Mouse (Mus musculus) thymus, adult 2 months (tissue): ENCODE data around the gene Bnipl. TPM values are rescaled to one million over a fixed set of nuclear protein-coding genes. Genes with fewer than 3 reads are reported as not detected.

Source experiments
- DNase-seq: peaks from one replicate; pipeline ENCODE4 v3.0.0; 2021
- H3K27ac ChIP-seq: fragments of 200-500 bp; 2 replicates; pipeline ENCODE4 v1.5.1; 2012; ENCODE audit warnings: low read length, control low read depth; ENCODE audit not compliant: control insufficient read depth, insufficient read depth
- H3K27me3 ChIP-seq: fragments of 200-500 bp; 2 replicates; pipeline ENCODE4 v1.6.1; 2012; ENCODE audit warnings: mild to moderate bottlenecking, low read length, moderate library complexity, mixed read lengths; ENCODE audit not compliant: control insufficient read depth, insufficient read depth
- H3K36me3 ChIP-seq: fragments of 200-500 bp; 2 replicates; pipeline ENCODE4 v1.6.1; 2012; ENCODE audit warnings: mild to moderate bottlenecking, low read length, moderate library complexity; ENCODE audit not compliant: control insufficient read depth, insufficient read depth
- H3K4me1 ChIP-seq: fragments of 200-500 bp; replicated peaks from 2 replicates; pipeline ENCODE4 v1.6.1; 2012; ENCODE audit warnings: low read length; ENCODE audit not compliant: control insufficient read depth, insufficient read depth
- H3K4me3 ChIP-seq: fragments of 200-500 bp; 2 replicates; pipeline ENCODE4 v1.5.1; 2012; ENCODE audit warnings: mild to moderate bottlenecking, low read length, control low read depth, moderate library complexity; ENCODE audit not compliant: control insufficient read depth, insufficient read depth
- CTCF ChIP-seq: fragments of 200-500 bp; IDR thresholded peaks from 2 replicates; pipeline ENCODE4 v1.5.1; 2012; ENCODE audit warnings: mild to moderate bottlenecking, control low read depth, low read length, moderate library complexity, borderline replicate concordance; ENCODE audit not compliant: control insufficient read depth, poor library complexity, insufficient read depth; ENCODE audit errors: extremely low read depth
- POLR2A ChIP-seq: fragments of 200-500 bp; IDR thresholded peaks from 2 replicates; pipeline ENCODE4 v1.6.1; 2012; ENCODE audit warnings: mild to moderate bottlenecking, low read length, control low read depth, moderate library complexity; ENCODE audit not compliant: control insufficient read depth, poor library complexity, insufficient read depth; ENCODE audit errors: extremely low read depth
- WGBS: fragments of 180-500 bp; shearing (Covaris S2); methylation state at CpG from one replicate; pipeline ENCODE4 v1.1.7; 2018; 5-methylcytosine and 5-hydroxymethylcytosine counted together
- polyA plus RNA-seq: library from polyadenylated mRNA; depleted of rRNA; stranded (reverse); fragments of >200 nt; gene quantifications from 2 replicates; pipeline ENCODE4 v1.2.3, GENCODE M21; 2012

Bnipl gene
- polyA plus RNA-seq, 1 experiment: 1.6 TPM

DNA sequence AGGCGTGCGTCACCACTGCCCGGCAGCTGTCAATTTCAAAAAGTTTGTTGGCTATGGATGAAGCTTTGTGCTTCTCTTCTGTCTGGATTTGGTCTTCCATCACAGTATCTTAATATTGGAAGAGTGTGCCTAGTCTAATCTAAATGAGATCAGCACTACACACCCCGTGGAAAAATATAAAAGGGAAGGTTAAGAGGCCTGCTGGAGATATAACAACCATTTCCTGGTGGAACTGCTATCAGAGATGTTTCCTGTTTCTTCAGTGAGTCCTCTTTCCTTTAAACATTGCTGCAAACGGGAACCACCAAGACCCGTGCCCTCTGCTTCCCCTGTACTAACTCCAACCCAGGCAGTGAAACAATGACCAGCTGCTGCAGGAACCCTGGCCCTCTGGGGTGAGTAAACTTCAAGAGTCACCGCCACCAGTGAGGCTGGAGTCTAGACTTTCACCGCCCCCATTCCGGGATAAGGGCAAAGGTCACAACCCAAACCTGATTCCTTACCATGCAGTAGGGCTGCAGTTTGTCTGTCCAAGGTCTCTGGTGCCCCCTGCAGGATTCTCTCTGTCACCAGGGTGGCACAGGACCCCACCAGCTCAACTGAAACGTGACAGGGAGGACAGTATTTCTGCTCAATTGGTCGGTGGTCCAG is 12.2 kb upstream of the Bnipl start:
- no peak for TF ChIP-seq POLR2A
- TF ChIP-seq CTCF: peak; percentile 80; the same call in 1 of the 2 replicates

DNA sequence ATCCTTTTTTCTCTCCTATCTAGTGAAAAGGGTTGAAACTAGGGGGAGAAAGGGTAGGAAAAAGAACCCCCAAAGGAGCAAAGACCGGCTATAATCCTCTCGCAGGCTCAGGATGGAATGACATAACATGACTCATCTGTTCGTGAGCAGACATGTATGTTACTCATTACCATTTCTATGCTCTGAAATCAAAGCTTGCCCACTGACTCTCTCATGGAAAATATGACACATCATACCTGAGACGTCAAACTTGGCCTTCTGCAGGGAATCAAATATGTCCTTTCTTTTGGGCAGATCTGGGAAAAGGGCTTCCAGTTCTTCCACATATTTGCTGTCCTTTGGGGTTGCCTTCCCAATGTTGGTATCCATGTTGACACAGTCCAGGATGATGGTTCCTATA is 11.0 kb upstream of the Bnipl start:
- H3K36me3 ChIP-seq: peaks cover 11% of the 10 kb centered on the region
- H3K4me1 ChIP-seq: no peaks in the 10 kb centered on the region
- WGBS: 93% methylated on average over 4 of the region's 4 CpGs
- no peak overlapping the region for H3K4me3 ChIP-seq
- H3K27ac ChIP-seq: no peak overlapping the region
- DNase-seq: no peak
- H3K27me3 ChIP-seq: no peaks in the 10 kb centered on the region
- no peak for TF ChIP-seq CTCF
- TF ChIP-seq POLR2A: no peak

More for the DNA sequence above, 12.2 kb upstream of the Bnipl start:
- H3K27ac ChIP-seq: no peak overlapping the region
- no peaks in the 10 kb centered on the region for H3K4me1 ChIP-seq
- H3K27me3 ChIP-seq: no peaks in the 10 kb centered on the region
- H3K36me3 ChIP-seq: peaks cover under 1% of the 10 kb centered on the region
- DNase-seq: peak; percentile 84
- WGBS: 61% methylated on average over 11 of the region's 11 CpGs
- no peak overlapping the region for H3K4me3 ChIP-seq

DNA sequence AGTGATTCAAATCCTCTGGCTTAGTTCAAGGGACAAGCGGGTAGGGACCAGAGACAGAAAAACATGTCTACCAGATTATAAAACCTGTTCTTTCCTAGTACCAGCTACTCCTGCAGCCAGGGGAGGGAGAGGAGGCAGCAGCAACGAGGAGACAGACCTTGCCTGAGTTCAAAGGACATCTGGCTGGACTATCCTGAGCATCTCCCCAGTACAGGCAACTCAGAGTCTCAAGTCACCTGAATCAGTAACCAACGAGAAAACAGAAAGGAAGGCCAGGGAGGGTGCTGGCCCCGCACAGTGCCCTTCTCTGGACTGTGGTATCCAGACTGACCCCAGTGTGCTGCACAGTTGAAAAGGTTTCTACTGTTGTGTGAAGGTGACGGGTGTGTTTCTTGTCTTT is 5.9 kb upstream of the Bnipl start:
- 92% methylated on average over 5 of the region's 5 CpGs for WGBS
- Histone ChIP-seq H3K4me1 (no peaks in the 10 kb centered on the region), H3K27ac (no peak overlapping the region), H3K4me3 (no peak overlapping the region), H3K27me3 (no peaks in the 10 kb centered on the region), H3K36me3 (peaks cover 23% of the 10 kb centered on the region)
- TF ChIP-seq POLR2A (no peak), CTCF (no peak)
- DNase-seq: no peak

DNA sequence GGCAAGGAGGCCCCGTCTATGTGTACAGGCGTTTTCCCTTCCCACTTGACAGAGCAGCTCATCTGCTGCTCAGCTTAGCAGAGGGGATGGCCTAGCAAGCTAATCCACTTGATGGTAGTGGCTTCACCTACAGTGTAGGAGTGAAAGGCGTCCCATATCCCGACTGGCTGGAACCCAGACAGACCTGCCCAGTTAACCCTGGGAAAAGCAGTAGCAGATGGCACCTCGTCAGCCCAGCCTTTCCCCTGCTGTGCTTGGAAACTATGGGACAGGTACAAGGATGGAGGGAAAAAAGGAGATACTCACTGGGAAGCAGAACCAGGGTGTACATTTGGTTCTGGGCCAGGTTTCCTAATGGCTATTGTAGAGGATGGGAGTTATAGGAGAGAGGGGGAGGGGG is 632 bp downstream of the Bnipl start:
- Histone ChIP-seq H3K4me3 (no peak overlapping the region), H3K27ac (no peak overlapping the region), H3K4me1 (no peaks in the 10 kb centered on the region; the same call in 1 of the 2 replicates), H3K36me3 (peaks cover 6% of the 10 kb centered on the region), H3K27me3 (no peaks in the 10 kb centered on the region)
- TF ChIP-seq POLR2A (no peak), CTCF (no peak)
- no peak for DNase-seq
- WGBS: 93% methylated on average over 5 of the region's 5 CpGs

DNA sequence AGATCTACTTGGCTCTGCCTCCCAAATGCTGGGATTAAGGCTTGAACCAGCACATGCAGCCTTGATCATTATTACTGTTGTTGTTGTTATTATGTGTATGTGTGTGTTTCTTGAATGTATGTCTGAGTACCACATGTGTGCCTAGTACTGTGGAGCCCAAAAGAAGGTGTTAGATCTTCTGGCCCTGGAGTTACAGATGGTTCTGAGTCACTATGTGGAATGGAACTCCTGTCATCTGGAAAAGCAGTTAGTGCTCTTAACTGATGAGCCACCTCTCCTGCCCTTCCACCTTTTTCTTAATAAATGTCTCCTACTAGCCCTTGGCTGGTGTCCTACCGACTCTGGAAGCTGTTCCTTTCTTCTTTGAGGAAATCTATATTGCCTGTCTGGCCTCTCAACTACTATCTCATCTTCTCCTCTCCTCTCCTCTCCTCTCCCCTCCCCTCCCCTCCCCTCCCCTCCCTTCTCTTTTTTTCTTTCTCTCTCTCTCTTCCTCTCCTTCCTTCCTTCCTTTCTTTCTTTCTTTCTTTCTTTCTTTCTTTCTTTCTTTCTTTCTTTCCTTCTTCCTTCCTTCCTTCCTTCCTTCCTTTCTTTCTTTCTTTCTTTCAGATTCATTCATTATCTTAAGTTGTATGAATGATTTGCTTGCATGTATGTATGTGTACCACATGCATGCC is 3.2 kb downstream of the Bnipl start:
- Histone ChIP-seq H3K4me1 (no peaks in the 10 kb centered on the region; the same call in 1 of the 2 replicates), H3K4me3 (no peak overlapping the region), H3K36me3 (no peaks in the 10 kb centered on the region), H3K27ac (no peak overlapping the region), H3K27me3 (no peaks in the 10 kb centered on the region)
- TF ChIP-seq CTCF (no peak), POLR2A (no peak)
- no peak for DNase-seq
- WGBS: 70% methylated on average over 1 of the region's 1 CpGs

DNA sequence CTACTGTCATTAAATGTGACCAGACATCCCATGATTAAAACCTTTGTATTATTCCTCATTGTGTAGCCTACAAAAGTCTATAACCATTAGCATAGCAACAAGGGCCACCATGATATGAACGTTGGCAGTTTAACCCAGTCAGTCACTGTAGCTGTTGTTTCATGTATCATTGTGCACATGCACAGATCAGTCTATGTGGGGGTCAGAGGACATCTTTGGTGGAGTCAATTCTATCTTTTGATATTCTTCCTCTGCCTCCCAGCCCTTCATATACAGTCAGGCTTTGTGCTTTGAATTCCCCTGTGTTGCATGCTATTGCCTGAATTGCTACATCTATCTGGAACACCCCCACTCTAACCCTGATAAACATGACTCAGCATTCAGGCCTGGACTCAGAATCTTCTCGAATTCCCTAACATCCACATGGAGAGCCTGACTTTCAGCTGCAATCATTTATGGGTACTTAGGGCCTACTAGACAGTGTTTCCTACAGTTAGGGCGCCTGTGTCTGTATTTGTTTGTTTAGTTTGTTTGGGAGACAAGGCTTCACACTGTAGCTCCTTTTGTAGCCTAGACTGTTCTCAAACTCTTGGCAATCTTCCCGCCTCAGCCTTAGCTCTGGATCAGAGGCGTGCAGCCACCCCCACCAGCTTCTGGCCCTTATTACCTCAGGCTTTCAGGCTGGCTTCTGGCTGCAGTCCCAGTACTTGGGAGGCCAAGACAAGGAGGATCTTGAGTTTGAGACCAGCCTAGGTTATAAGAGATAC is 4.3 kb downstream of the Bnipl start:
- no peaks in the 10 kb centered on the region; the same call in 1 of the 2 replicates for H3K4me1 ChIP-seq
- 88% methylated on average over 5 of the region's 5 CpGs for WGBS
- H3K27ac ChIP-seq: no peak overlapping the region
- H3K4me3 ChIP-seq: no peak overlapping the region
- H3K27me3 ChIP-seq: no peaks in the 10 kb centered on the region
- H3K36me3 ChIP-seq: no peaks in the 10 kb centered on the region
- TF ChIP-seq CTCF (no peak), POLR2A (no peak)
- DNase-seq: no peak

DNA sequence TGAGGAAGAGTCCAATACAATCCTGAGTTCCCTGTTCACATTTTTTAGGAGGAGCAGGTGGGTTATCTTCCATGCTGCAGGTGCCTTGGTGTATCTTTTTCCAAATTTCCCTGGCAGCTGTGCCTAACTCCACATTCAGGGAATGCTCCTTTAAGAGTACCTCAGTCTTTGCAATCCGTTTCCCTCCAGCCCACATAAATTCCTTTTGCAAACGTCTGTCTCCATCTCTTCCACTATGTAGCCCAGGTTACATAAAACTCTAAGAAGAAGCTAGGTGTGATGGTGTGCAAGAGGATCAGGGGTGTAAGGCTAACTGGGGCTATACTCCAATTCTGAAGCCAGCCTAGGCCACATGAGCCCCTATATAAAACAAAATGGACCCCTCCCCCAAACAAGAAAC is 7.9 kb downstream of the Bnipl start:
- H3K27me3 ChIP-seq: no peaks in the 10 kb centered on the region
- H3K4me3 ChIP-seq: no peak overlapping the region
- WGBS: 92% methylated on average over 2 of the region's 2 CpGs
- no peak overlapping the region for H3K27ac ChIP-seq
- no peaks in the 10 kb centered on the region for H3K4me1 ChIP-seq
- no peak for TF ChIP-seq POLR2A
- no peak for TF ChIP-seq CTCF
- DNase-seq: no peak
- H3K36me3 ChIP-seq: no peaks in the 10 kb centered on the region
